Mouse (Mus musculus) gastrocnemius, postnatal 25 days (tissue): ENCODE results near the gene Slf1. TPM values are rescaled to one million over a fixed set of nuclear protein-coding genes. Genes with fewer than 3 reads are reported as not detected.

Experiments
- DNase-seq: peaks from one replicate; pipeline ENCODE4 v3.0.0; 2022
- long read RNA-seq, 2 experiments: library from polyadenylated mRNA; stranded (forward); transcript quantifications; one replicate each; pipeline ENCODE4 v2.0.0; 2021
- total RNA-seq, 2 experiments: library from RNA; stranded (reverse); gene quantifications; 1 replicate in 1 of 2; 2 replicates in 1 of 2; pipeline ENCODE4 v1.2.3; 2021

The Slf1 gene
- 1 to 10 TPM; 5.7 TPM for total RNA-seq
- long read RNA-seq, experiment 1, partial matches to known transcripts = 0 of 1 reads
- long read RNA-seq, experiment 1, other reads (novel, unspliced or antisense) = 0 of 1 reads
- long read RNA-seq, experiment 2, partial matches to known transcripts = 0 of 3 reads
- long read RNA-seq, experiment 2, other reads (novel, unspliced or antisense) = 1 of 3 reads

DNA sequence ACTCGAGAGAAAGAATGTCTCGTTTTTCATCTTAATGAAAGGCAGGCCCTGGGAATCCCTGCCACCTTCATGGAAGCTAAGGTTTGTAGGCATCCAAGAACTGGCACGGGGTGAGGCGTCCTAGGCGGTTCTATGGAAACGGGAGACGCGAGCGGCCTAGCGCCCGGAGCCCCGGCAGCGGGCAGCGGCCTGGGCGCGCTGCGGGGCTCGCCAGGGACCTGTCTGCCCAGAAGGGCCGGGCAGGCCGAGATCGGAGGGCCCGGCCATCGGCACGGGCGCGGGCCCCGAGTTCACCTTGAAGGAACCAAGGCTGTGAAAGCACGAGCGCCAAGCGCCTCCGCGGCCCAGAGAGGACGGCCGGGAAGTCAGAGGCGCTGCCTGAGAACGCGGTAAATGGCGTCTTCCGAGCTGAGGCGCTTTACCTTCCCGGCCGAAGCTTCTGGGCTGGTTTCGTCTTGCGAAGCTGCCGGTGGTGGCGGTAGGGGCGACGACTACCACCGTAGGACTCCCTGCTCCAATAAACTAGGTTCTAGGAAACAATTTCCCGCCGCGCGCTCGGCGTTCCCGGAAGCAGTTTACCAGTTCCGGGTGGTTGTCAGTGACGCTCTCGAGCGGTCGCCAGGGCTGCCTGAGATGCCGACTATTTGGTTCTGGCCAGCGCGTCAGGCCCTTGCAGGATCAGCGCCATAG, at the start of gene Slf1, which contains the start of gene 2210408I21Rik:
Gene Slf1 (minus strand): TSS at position 543 of the 690 bp plus-strand sequence.
Gene 2210408I21Rik (plus strand): TSS at position 610 of the 690 bp plus-strand sequence.
- peak; percentile 81 for DNase-seq

DNA sequence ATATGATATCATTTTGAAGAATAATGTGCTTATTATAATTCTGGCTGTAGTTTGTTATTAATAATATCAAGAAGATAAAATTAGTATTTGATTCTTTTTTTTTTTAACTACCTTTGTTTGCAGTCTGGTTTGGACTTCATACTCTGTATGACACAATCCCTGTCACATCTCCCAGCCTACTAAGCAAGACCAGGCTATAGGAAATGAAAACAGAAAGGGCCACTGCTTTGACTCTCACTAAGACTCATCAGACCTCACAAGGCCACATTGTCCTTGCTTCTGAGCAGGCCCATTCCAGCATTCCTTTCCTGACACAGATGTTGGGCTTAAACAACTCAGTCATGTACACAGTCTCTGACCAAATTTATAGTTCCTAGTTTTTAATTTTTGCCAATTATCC, 42.7 kb upstream of the Slf1 start:
- DNase-seq = no peak

- DNase-seq = no peak
These were observed 5.6 kb upstream of the Slf1 start for GRCm38 (mm10) chr13:77140890-77141289.

- no peak for DNase-seq
These were observed 328 bp upstream of the Slf1 start for GRCm38 (mm10) chr13:77135621-77135981.

GRCm38 (mm10) chr13:77131132-77131531, 4.1 kb downstream of the Slf1 start:
- no peak for DNase-seq

- DNase-seq = no peak
These were observed 7.0 kb downstream of the Slf1 start for GRCm38 (mm10) chr13:77128240-77128639.

DNA sequence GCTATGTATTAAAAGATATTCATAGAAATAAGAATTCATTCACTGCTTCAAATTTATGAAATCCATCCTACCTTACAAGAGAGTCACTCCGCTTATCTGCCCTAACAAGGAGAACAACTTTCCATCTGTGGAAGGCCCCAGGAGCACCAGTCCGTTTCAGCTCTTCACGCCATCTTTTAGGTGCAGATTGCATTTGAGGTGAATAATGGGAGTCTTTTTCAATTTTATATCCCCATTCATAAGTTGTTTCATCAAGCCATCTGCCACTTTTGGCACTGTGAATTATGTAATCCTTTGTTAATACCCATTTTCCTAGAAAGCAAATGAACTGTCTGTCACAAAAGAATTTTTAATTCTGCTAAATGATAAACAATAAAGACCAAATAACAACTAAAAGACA, 10.1 kb downstream of the Slf1 start:
- no peak for DNase-seq

GRCm38 (mm10) chr13:77118695-77119094, 16.6 kb downstream of the Slf1 start:
- DNase-seq = no peak

GRCm38 (mm10) chr13:77107734-77108133, 27.5 kb downstream of the Slf1 start:
- DNase-seq = no peak

- peak; percentile 7 for DNase-seq
These were observed 42.4 kb downstream of the Slf1 start for GRCm38 (mm10) chr13:77092876-77093275.

GRCm38 (mm10) chr13:77072030-77072429, 63.2 kb downstream of the Slf1 start:
- DNase-seq = no peak

- no peak for DNase-seq
These were observed 66.4 kb downstream of the Slf1 start for GRCm38 (mm10) chr13:77068847-77069246.

- no peak for DNase-seq
These were observed 72.1 kb downstream of the Slf1 start for GRCm38 (mm10) chr13:77063221-77063620.

DNA sequence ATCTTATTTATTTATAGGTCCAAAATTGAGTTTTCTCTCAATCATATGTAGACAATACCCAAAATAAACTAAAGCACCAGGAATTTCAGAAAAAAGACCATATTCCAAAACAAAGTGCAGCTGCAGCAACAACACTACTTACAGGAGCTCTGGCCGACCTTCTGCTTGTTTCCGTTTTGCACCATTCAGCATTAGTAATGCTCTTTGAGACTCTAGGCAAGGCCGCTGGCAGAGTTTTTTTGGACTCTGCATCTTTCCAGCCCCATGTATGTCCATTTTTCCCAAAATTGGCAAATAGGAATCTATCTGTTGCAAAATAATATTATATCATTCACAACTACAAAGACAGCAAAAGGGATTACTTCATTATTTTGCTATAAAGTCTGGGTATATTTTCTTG, 85.5 kb downstream of the Slf1 start:
- DNase-seq = no peak

- no peak for DNase-seq
These were observed 86.8 kb downstream of the Slf1 start for GRCm38 (mm10) chr13:77048461-77048860.

- no peak for DNase-seq
These were observed 87.9 kb downstream of the Slf1 start for GRCm38 (mm10) chr13:77047179-77047931.

DNA sequence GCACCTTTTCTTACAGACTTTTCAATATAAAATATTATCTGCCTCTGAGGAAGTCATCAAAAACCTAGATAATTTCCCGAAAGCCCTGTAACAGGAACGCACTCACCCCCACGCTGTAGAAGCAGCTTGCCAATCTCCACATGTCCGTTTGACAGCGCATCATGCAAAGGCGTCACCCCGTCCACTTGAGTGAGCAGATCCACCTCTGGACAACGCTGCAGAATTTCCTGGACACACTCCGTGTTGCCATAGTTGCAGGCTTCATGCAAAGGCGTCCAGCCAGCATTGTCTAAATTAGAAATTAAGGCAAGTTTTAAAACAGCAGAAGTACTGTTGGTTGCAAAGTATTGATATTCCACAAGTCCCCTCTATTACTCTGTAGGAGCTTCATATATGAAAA, 88.9 kb downstream of the Slf1 start:
- no peak for DNase-seq

DNA sequence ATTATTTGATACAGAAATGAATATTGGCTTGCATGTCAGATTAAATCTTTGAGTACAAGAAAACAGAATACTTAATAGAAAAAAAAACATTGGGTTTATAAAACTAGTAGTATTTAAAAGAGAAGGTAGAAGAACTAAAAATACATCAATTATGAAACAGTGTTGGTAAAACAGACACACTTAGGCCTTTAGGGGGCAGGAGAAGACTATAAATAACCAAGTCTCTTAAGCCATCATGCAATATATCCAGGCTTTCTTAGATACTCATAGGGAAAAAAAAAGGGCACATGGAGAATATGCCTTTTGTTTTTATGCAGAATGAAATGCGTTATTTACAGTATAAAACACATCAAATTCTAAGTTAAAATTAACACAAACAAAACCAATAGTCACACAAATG, 89.9 kb downstream of the Slf1 start:
- DNase-seq = no peak

DNA sequence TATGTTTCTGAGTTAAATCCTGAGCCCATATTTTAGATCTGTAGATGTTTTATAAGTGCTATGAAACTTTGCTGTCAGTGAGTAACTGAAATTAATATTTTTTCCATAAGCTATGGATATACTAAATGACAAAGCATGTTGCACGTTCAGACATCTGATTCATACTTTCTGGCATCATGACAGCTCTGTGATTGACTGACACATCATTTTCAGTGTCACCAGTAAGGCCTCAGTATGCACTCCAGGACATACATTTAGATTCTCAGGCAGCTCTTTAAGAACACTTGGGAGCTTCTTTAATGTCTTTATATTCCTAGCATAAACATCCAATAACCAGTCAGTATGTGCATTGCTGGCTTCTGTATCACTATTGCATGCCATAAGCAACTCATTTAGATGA, 91.9 kb downstream of the Slf1 start:
- no peak for DNase-seq

DNA sequence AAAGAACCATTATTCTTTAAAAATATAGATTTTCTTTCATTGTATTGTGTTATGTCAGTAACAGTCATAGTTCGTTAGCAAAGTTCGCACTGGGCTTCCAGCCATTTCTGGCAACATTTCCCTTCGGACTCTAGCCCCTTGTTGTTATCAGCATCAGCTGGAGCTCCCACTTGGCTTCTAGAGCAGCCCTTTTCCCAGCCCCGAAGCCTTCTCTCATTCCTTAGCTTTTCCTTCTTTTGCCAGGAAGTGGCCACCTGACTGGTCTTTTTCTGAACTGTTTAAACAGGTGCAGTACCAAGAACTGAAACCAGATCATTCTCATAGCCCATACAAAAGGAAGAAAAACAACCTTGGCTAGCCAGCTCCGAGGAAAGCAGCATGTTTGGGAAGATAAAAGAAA, 105.7 kb downstream of the Slf1 start:
- no peak for DNase-seq

DNA sequence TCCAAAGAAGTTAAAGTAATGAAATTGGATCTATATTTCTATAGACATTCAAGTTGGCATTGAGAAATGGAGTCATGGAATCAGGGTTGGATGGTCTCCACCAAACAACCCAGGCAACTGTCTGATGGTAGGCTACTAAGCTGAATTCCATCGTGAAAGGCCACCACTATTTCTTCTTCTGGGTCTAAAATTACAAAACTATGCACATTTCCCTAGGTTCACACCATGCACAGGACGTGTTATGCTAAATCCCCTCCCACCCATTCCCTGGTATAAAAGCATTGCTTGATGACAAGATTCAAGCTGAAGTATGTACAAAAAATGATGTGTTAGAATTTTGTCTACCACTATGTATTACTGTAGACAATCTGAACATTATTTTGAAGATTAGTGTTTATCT, 116.4 kb downstream of the Slf1 start:
- DNase-seq = no peak

GRCm38 (mm10) chr13:77003684-77004083, 131.6 kb downstream of the Slf1 start:
- DNase-seq = no peak

GRCm38 (mm10) chr13:77002628-77003027, 132.6 kb downstream of the Slf1 start:
- no peak for DNase-seq
